Mouse (Mus musculus) limb, embryonic 14.5 days (tissue): Measurements from ENCODE around the gene Ppp3cb. TPM values are rescaled to one million over a fixed set of nuclear protein-coding genes. Genes with fewer than 3 reads are reported as not detected.

Experiments
- ATAC-seq: fragments of 200-750 bp; cut with Nextera tagmentation; 2 replicates; pipeline ENCODE4 v1.8.0; 2017; ENCODE audit warnings: low read depth, moderate number of reproducible peaks, moderate TSS enrichment; ENCODE audit not compliant: low FRiP score
- DNase-seq: peaks from one replicate; pipeline ENCODE4 v3.0.0-alpha.2; 2015; ENCODE audit warnings: low spot score
- H3K27ac ChIP-seq: fragments of 300-500 bp; sonication (generic); replicated peaks from 2 replicates; pipeline ENCODE4 v1.5.1; 2014; ENCODE audit warnings: low read depth, mild to moderate bottlenecking, low read length, moderate library complexity, mixed read lengths
- H3K27me3 ChIP-seq: fragments of 300-500 bp; sonication (generic); 2 replicates; pipeline ENCODE4 v1.6.1; 2014; ENCODE audit warnings: low read length, mixed read lengths; ENCODE audit not compliant: control insufficient read depth, insufficient read depth
- H3K36me3 ChIP-seq: fragments of 300-500 bp; sonication (generic); 2 replicates; pipeline ENCODE4 v1.6.1; 2014; ENCODE audit warnings: mild to moderate bottlenecking, low read length, moderate library complexity, mixed read lengths; ENCODE audit not compliant: control insufficient read depth, insufficient read depth
- H3K4me1 ChIP-seq: fragments of 300-500 bp; sonication (generic); 2 replicates; pipeline ENCODE4 v1.6.1; 2014; ENCODE audit warnings: antibody characterized with exemption, low read length, mixed read lengths; ENCODE audit not compliant: control insufficient read depth, insufficient read depth
- H3K4me2 ChIP-seq: fragments of 300-500 bp; sonication (generic); replicated peaks from 2 replicates; pipeline ENCODE4 v1.6.1; 2014; ENCODE audit warnings: low read depth, mild to moderate bottlenecking, low read length, moderate library complexity; ENCODE audit not compliant: severe bottlenecking
- H3K4me3 ChIP-seq: fragments of 300-500 bp; sonication (generic); replicated peaks from 2 replicates; pipeline ENCODE4 v1.5.1; 2014; ENCODE audit warnings: low read length
- H3K9ac ChIP-seq: fragments of 300-500 bp; sonication (generic); 2 replicates; pipeline ENCODE4 v1.6.1; 2014; ENCODE audit warnings: mild to moderate bottlenecking, low read depth, low read length, moderate library complexity; ENCODE audit not compliant: severe bottlenecking
- H3K9me3 ChIP-seq: fragments of 300-500 bp; sonication (generic); 2 replicates; pipeline ENCODE4 v1.6.1; 2016; ENCODE audit warnings: low read length; ENCODE audit not compliant: control insufficient read depth
- POLR2A ChIP-seq: fragments of 200-500 bp; IDR thresholded peaks from 2 replicates; pipeline ENCODE4 v1.8.0; 2012; ENCODE audit warnings: inconsistent platforms, mild to moderate bottlenecking, moderate library complexity, borderline replicate concordance; ENCODE audit not compliant: insufficient read depth, insufficient read length; ENCODE audit errors: extremely low read depth
- WGBS: fragments of 180-500 bp; shearing (Covaris S2); extraction: QIAGEN DNeasy Blood & Tissue Kit; methylation state at CpG from one replicate; pipeline ENCODE4 v1.1.7; 2014; 5-methylcytosine and 5-hydroxymethylcytosine counted together
- polyA plus RNA-seq, 2 experiments: library from polyadenylated mRNA; depleted of rRNA in 1 of 2; stranded (reverse) in 1 of 2; unstranded in 1 of 2; fragments of >200 nt; fragmentation: Nextera tagmentation in 1 of 2; extraction: Ambion mirVana in 1 of 2; gene quantifications; 2 replicates each; pipeline versions ENCODE4 v1.2.1 to v1.2.3; 2012 to 2014

The Ppp3cb gene
- polyA plus RNA-seq, 2 experiments = 69.9 to 82.6 TPM

GRCm38 (mm10) chr14:20565256-20566021 lies 19.1 kb upstream of the Ppp3cb start:
- H3K36me3 ChIP-seq = peaks cover 71% of the 10 kb centered on the region
- no peak for TF ChIP-seq POLR2A
- H3K27me3 ChIP-seq = no peaks in the 10 kb centered on the region
- ATAC-seq (no peak), DNase-seq (no peak)
- H3K9ac ChIP-seq = no peak overlapping the region
- 81% methylated on average over 9 of the region's 9 CpGs for WGBS
- H3K4me2 ChIP-seq = no peak overlapping the region
- H3K9me3 ChIP-seq = no peaks in the 10 kb centered on the region
- H3K4me3 ChIP-seq = no peak overlapping the region
- no peak overlapping the region for H3K27ac ChIP-seq
- H3K4me1 ChIP-seq = no peaks in the 10 kb centered on the region

GRCm38 (mm10) chr14:20564692-20565091 lies 18.3 kb upstream of the Ppp3cb start:
- DNase-seq (no peak), ATAC-seq (no peak)
- Histone ChIP-seq H3K4me3 (no peak overlapping the region), H3K9me3 (no peaks in the 10 kb centered on the region), H3K27ac (no peak overlapping the region), H3K27me3 (no peaks in the 10 kb centered on the region), H3K4me2 (no peak overlapping the region), H3K4me1 (no peaks in the 10 kb centered on the region), H3K9ac (no peak overlapping the region), H3K36me3 (peaks cover 67% of the 10 kb centered on the region)
- TF ChIP-seq POLR2A = no peak
- WGBS = 76% methylated on average over 12 of the region's 12 CpGs

GRCm38 (mm10) chr14:20561897-20562296 lies 15.5 kb upstream of the Ppp3cb start:
- 87% methylated on average over 5 of the region's 5 CpGs for WGBS
- ATAC-seq = no peak
- no peaks in the 10 kb centered on the region for H3K4me1 ChIP-seq
- no peak overlapping the region for H3K4me2 ChIP-seq
- no peak for TF ChIP-seq POLR2A
- no peak overlapping the region for H3K9ac ChIP-seq
- H3K9me3 ChIP-seq = no peaks in the 10 kb centered on the region
- no peaks in the 10 kb centered on the region for H3K27me3 ChIP-seq
- DNase-seq = no peak
- no peak overlapping the region for H3K4me3 ChIP-seq
- peaks cover 70% of the 10 kb centered on the region for H3K36me3 ChIP-seq
- no peak overlapping the region for H3K27ac ChIP-seq

- DNase-seq (no peak), ATAC-seq (no peak)
- no peak overlapping the region for H3K4me3 ChIP-seq
- H3K36me3 ChIP-seq = peaks cover 46% of the 10 kb centered on the region
- no peak overlapping the region for H3K27ac ChIP-seq
- no peaks in the 10 kb centered on the region for H3K9me3 ChIP-seq
- no peaks in the 10 kb centered on the region for H3K27me3 ChIP-seq
- no peak for TF ChIP-seq POLR2A
- 87% methylated on average over 2 of the region's 2 CpGs for WGBS
- H3K4me1 ChIP-seq = peaks cover 5% of the 10 kb centered on the region
- no peak overlapping the region for H3K9ac ChIP-seq
- H3K4me2 ChIP-seq = no peak overlapping the region
Measured at GRCm38 (mm10) chr14:20550136-20550535, 3.8 kb upstream of the Ppp3cb start.

GRCm38 (mm10) chr14:20545529-20546331 lies 643 bp downstream of the Ppp3cb start:
- Histone ChIP-seq H3K9me3 (no peaks in the 10 kb centered on the region), H3K4me3 (peak overlapping the region; percentile 84)

More at GRCm38 (mm10) chr14:20545529-20546331, 643 bp downstream of the Ppp3cb start:
- Histone ChIP-seq H3K4me2 (peak overlapping the region; percentile 51), H3K27me3 (no peaks in the 10 kb centered on the region), H3K27ac (peak overlapping the region; percentile 98), H3K36me3 (peaks cover 22% of the 10 kb centered on the region), H3K4me1 (peaks cover 13% of the 10 kb centered on the region), H3K9ac (peak overlapping the region; percentile 98)
- TF ChIP-seq POLR2A = peak; percentile 65; the same call in 1 of the 2 replicates
- WGBS = under 1% methylated on average over 61 of the region's 67 CpGs
- DNase-seq = peak; percentile 83
- peak; percentile 91 for ATAC-seq
